Mouse (Mus musculus): ENCODE measurements at regions not wholly inside any gene's neighbourhood (a gene's known extent, or its start where the extent isn't known, plus 50 kb on each side); places are given as distances from the start of the nearest gene placed in this dataset.

- TF ChIP-seq CTCF (IDR thresholded peaks at IDR 0.05): no peak
- TF ChIP-seq EP300 (IDR thresholded peaks at IDR 0.05; ENCODE audit: insufficient read depth, low read depth, low read length): no peak
- TF ChIP-seq POLR2A (IDR thresholded peaks at IDR 0.05; ENCODE audit: insufficient read depth, low read depth, low read length): no peak
Observed at GRCm38 (mm10) chr3:53756115-53756853, 88.6 kb upstream of the Gm10985 start.
